20 mouse cellular contexts compared by ENCODE assay signal in genomic region chr2:151997776-151998504, GRCm38 (mm10). TPM values are rescaled to one million over a fixed set of nuclear protein-coding genes. Genes with fewer than 3 reads are reported as not detected.
DNase-seq lines count a peak whose midpoint lies in the region; ATAC-seq and TF ChIP-seq lines count a peak whose summit lies in the region.
"Had no signal": no experiment of that assay in that cellular context is flagged by ENCODE, and none has a peak within 500 bp of the region (broad histone marks: within the 10 kb centered on the region; RNA-seq: fewer than 3 reads in every experiment).

No protein-coding gene starts in this region.

- no peaks in the 10 kb centered on the region for H3K9me3 ChIP-seq in heart, embryonic 11.5 days (replicated peaks; ENCODE audit: control insufficient read depth, low read length)
- H3K9me3 ChIP-seq in heart, embryonic 10.5 days: no peaks in the 10 kb centered on the region
- H3K9me3 ChIP-seq in MEL (replicated peaks; ENCODE audit: insufficient read depth, low read length): no peaks in the 10 kb centered on the region
- no peaks in the 10 kb centered on the region for H3K9me3 ChIP-seq in liver, embryonic 11.5 days (ENCODE audit: control insufficient read depth, low read length)
- H3K9me3 ChIP-seq: embryonic facial prominence, embryonic 13.5 days; forebrain, embryonic 13.5 days; G1E; heart, embryonic 13.5 days; hindbrain, embryonic 12.5 days; limb, embryonic 10.5 days; midbrain, embryonic 13.5 days had no signal

- no peak for TF ChIP-seq CTCF in MEL (IDR thresholded peaks at IDR 0.05 in 2 of 3, conservative IDR thresholded peaks at IDR 0.05 in 1 of 3; ENCODE audit: control insufficient read depth in 1 of 3, insufficient read depth in 1 of 3, low read depth in 2 of 3, low read length in 3 of 3, poor library complexity in 1 of 3, severe bottlenecking in 1 of 3)
- TF ChIP-seq CTCF in layer of hippocampus, adult 2 months (conservative IDR thresholded peaks at IDR 0.05): no peak

- peak in 1 of 2 experiments; percentile 35; a peak in 1 of 4 replicates for TF ChIP-seq EP300 in MEL (IDR thresholded peaks at IDR 0.05; ENCODE audit: low read depth in 1 of 2, low read length in 2 of 2)

- H3K27me3 ChIP-seq in heart, embryonic 11.5 days (ENCODE audit: control insufficient read depth, insufficient read depth, low read length): peaks cover 77% of the 10 kb centered on the region
- peaks cover 99% of the 10 kb centered on the region for H3K27me3 ChIP-seq in heart, embryonic 10.5 days (ENCODE audit: insufficient read depth, poor library complexity, severe bottlenecking)
- H3K27me3 ChIP-seq in MEL (ENCODE audit: control insufficient read depth in 1 of 2, insufficient read depth in 2 of 2, low read length in 2 of 2): no peaks in the 10 kb centered on the region
- peaks cover 57% of the 10 kb centered on the region for H3K27me3 ChIP-seq in liver, embryonic 11.5 days (replicated peaks; ENCODE audit: control insufficient read depth, insufficient read depth, low read length)

- H3K4me1 ChIP-seq in heart, embryonic 11.5 days (ENCODE audit: control insufficient read depth, insufficient read depth, low read length): peaks cover 6% of the 10 kb centered on the region; the same call in 1 of the 2 replicates
- H3K4me1 ChIP-seq in heart, embryonic 10.5 days: peaks cover 33% of the 10 kb centered on the region
- peaks cover 38 to 55% of the 10 kb centered on the region in 2 experiments for H3K4me1 ChIP-seq in MEL (ENCODE audit: control insufficient read depth in 1 of 2, insufficient read depth in 2 of 2, low read length in 2 of 2)
- H3K4me1 ChIP-seq in liver, embryonic 11.5 days (replicated peaks; ENCODE audit: control insufficient read depth, insufficient read depth, low read length): peaks cover 25% of the 10 kb centered on the region

- 46% methylated on average over 8 of the region's 8 CpGs for WGBS in heart, embryonic 11.5 days (ENCODE audit: insufficient replicate concordance)
- 46% methylated on average over 8 of the region's 8 CpGs for WGBS in heart, embryonic 10.5 days
- WGBS in liver, embryonic 11.5 days: 43% methylated on average over 8 of the region's 8 CpGs

- no peak overlapping the region for H3K27ac ChIP-seq in heart, embryonic 11.5 days (ENCODE audit: low read depth, low read length)
- H3K27ac ChIP-seq in heart, embryonic 10.5 days: no peak overlapping the region
- peak overlapping the region; percentile 44 for H3K27ac ChIP-seq in MEL (ENCODE audit: control insufficient read depth, low read depth, low read length)
- no peak overlapping the region for H3K27ac ChIP-seq in liver, embryonic 11.5 days (ENCODE audit: low read depth, low read length)
- H3K27ac ChIP-seq in layer of hippocampus, adult 2 months: no peak overlapping the region
- H3K27ac ChIP-seq: embryonic facial prominence, embryonic 13.5 days; forebrain, embryonic 13.5 days; heart, embryonic 13.5 days; hindbrain, embryonic 12.5 days; limb, embryonic 10.5 days; midbrain, embryonic 13.5 days had no signal

- no peaks in the 10 kb centered on the region for H3K36me3 ChIP-seq in heart, embryonic 11.5 days (ENCODE audit: control insufficient read depth, insufficient read depth, low read length)
- H3K36me3 ChIP-seq in heart, embryonic 10.5 days: no peaks in the 10 kb centered on the region
- H3K36me3 ChIP-seq in MEL (ENCODE audit: control insufficient read depth in 1 of 2, insufficient read depth in 2 of 2, low read length in 2 of 2): peaks cover 0 to 24% of the 10 kb centered on the region in 2 experiments; a peak in 2 of 4 replicates
- H3K36me3 ChIP-seq in liver, embryonic 11.5 days (ENCODE audit: control insufficient read depth, insufficient read depth, low read length): no peaks in the 10 kb centered on the region
- H3K36me3 ChIP-seq: embryonic facial prominence, embryonic 13.5 days; G1E; heart, embryonic 13.5 days; hindbrain, embryonic 12.5 days; limb, embryonic 10.5 days; midbrain, embryonic 13.5 days had no signal

- no peak for TF ChIP-seq POLR2A in MEL (IDR thresholded peaks at IDR 0.05; ENCODE audit: control insufficient read depth in 1 of 2, insufficient read depth in 1 of 2, low read depth in 1 of 2, low read length in 2 of 2, poor library complexity in 1 of 2)

- no peak overlapping the region; the same call in 1 of the 2 replicates for H3K4me2 ChIP-seq in heart, embryonic 11.5 days
- H3K4me2 ChIP-seq in liver, embryonic 11.5 days: peak overlapping the region; percentile 16; the same call in 1 of the 2 replicates
- H3K4me2 ChIP-seq: embryonic facial prominence, embryonic 13.5 days; forebrain, embryonic 13.5 days; heart, embryonic 13.5 days; hindbrain, embryonic 12.5 days; midbrain, embryonic 13.5 days had no signal

- H3K79me2 ChIP-seq in MEL (ENCODE audit: control insufficient read depth, insufficient read depth, low read length, poor library complexity): no peaks in the 10 kb centered on the region

- ATAC-seq in heart, embryonic 11.5 days (replicated peaks; ENCODE audit: insufficient number of reproducible peaks, low FRiP score, low TSS enrichment): peak; percentile 66
- ATAC-seq in liver, embryonic 11.5 days (replicated peaks; ENCODE audit: low FRiP score): peak; percentile 71
- peak; percentile 23 for ATAC-seq in megakaryocyte progenitor cell, adult 5-6 weeks (replicated peaks; ENCODE audit: poor library complexity)
- ATAC-seq: forebrain, embryonic 13.5 days; midbrain, embryonic 13.5 days had no signal

- DNase-seq in heart, embryonic 10.5 days (ENCODE audit: low spot score): no peak
- peak; percentile 72 for DNase-seq in MEL (ENCODE audit: low read depth, low spot score)
- DNase-seq in liver, embryonic 11.5 days (ENCODE audit: low spot score): no peak
- no peak for DNase-seq in layer of hippocampus, adult 2 months (ENCODE audit: low spot score in 2 of 2)
- no peak for DNase-seq in urinary bladder, adult 2 months (ENCODE audit: low spot score)
- DNase-seq in urinary bladder, adult 18-20 months (ENCODE audit: low spot score in 2 of 2): no peak
- DNase-seq: cerebellum, adult 11-12 months; cerebellum, postnatal 10 days; lung, postnatal 10 days; right cerebral cortex, postnatal 14 days; thymus, postnatal 14 days had no signal

- TF ChIP-seq RAD21 in MEL (IDR thresholded peaks at IDR 0.05; ENCODE audit: low read depth, low read length): no peak

- H3K9ac ChIP-seq in heart, embryonic 11.5 days (ENCODE audit: low read depth, low read length): no peak overlapping the region
- no peak overlapping the region for H3K9ac ChIP-seq in MEL (ENCODE audit: control insufficient read depth, low read depth, low read length, poor library complexity, severe bottlenecking)
- H3K9ac ChIP-seq in liver, embryonic 11.5 days (ENCODE audit: low read depth, low read length): no peak overlapping the region
- H3K9ac ChIP-seq: embryonic facial prominence, embryonic 13.5 days; forebrain, embryonic 13.5 days; heart, embryonic 13.5 days; hindbrain, embryonic 12.5 days; midbrain, embryonic 13.5 days had no signal

- H3K4me3 ChIP-seq in heart, embryonic 11.5 days (ENCODE audit: low read depth, low read length): no peak overlapping the region
- no peak overlapping the region for H3K4me3 ChIP-seq in heart, embryonic 10.5 days
- H3K4me3 ChIP-seq in MEL (ENCODE audit: control insufficient read depth in 1 of 2, insufficient read depth in 1 of 2, low read depth in 2 of 2, low read length in 2 of 2): no peak overlapping the region
- no peak overlapping the region for H3K4me3 ChIP-seq in liver, embryonic 11.5 days (ENCODE audit: low read depth, low read length)
- no peak overlapping the region for H3K4me3 ChIP-seq in layer of hippocampus, adult 2 months
- H3K4me3 ChIP-seq: embryonic facial prominence, embryonic 13.5 days; forebrain, embryonic 13.5 days; heart, embryonic 13.5 days; hindbrain, embryonic 12.5 days; limb, embryonic 10.5 days; midbrain, embryonic 13.5 days had no signal

TF ChIP-seq in MEL, 35 proteins besides CTCF, POLR2A, EP300 and RAD21:
- TF ChIP-seq JUND (IDR thresholded peaks at IDR 0.05; ENCODE audit: low read depth, low read length) (no peak), ZC3H11A (IDR thresholded peaks at IDR 0.05; ENCODE audit: low read depth, low read length) (no peak), GATA1 (IDR thresholded peaks at IDR 0.05; ENCODE audit: low read depth, low read length) (0 out of 2 replicates have a peak, but pooled peaks have one; percentile 0), TAL1 (IDR thresholded peaks at IDR 0.05; ENCODE audit: low read length) (peak; percentile 57), ETS1 (IDR thresholded peaks at IDR 0.05; ENCODE audit: low read depth, low read length) (no peak), MYB (IDR thresholded peaks at IDR 0.05; ENCODE audit: low read depth, low read length) (no peak)

RNA-seq across cellular contexts. Expression of gene Slc52a3, which starts 1.6 kb away (rescaled TPM):
- 0.80 and 0.86 TPM in 2 replicates for polyA plus RNA-seq in heart, embryonic 11.5 days (2014; fragmentation: Nextera tagmentation; extraction: Ambion mirVana)
- 1.2 and 1.3 TPM in 2 replicates for polyA plus RNA-seq in heart, embryonic 10.5 days (2016; fragmentation: Nextera tagmentation; extraction: Ambion mirVana)
- 11.1 and 14.8 TPM in 2 replicates for total RNA-seq in MEL (2012; rRNA removed)
- 10 to 100 TPM in 1 of 2 experiments, not detected in 1; 17.0 TPM for polyA plus RNA-seq in MEL (2012; ENCODE audit: insufficient read depth in 1 of 2, insufficient read length in 2 of 2, low read depth in 1 of 2, low replicate concordance in 2 of 2, missing spikeins in 1 of 2)
- 1.9 and 2.2 TPM in 2 replicates for polyA plus RNA-seq in liver, embryonic 11.5 days (2014; fragmentation: Nextera tagmentation; extraction: Ambion mirVana)
- total RNA-seq in megakaryocyte progenitor cell, adult 5-6 weeks (2015): 0.22 TPM in 1 of 2 replicates, not detected in the other
- total RNA-seq in megakaryocyte progenitor cell, adult 5-6 weeks (2017): 0.12 TPM in 1 of 2 replicates, not detected in the other
- total RNA-seq in layer of hippocampus, adult 2 months (2021): 1 to 10 TPM; 2.8 to 2.9 TPM
- 34.0 and 37.1 TPM in 2 replicates for polyA plus RNA-seq in urinary bladder, adult 2 months (2012; rRNA removed)

RNA-seq across cellular contexts. Expression of gene Fam110a, which starts 17.9 kb away (rescaled TPM):
- 9.7 and 10.5 TPM in 2 replicates for polyA plus RNA-seq in heart, embryonic 11.5 days (2014; fragmentation: Nextera tagmentation; extraction: Ambion mirVana)
- polyA plus RNA-seq in heart, embryonic 10.5 days (2016; fragmentation: Nextera tagmentation; extraction: Ambion mirVana): 11.4 and 16.3 TPM in 2 replicates
- total RNA-seq in MEL (2012; rRNA removed): 5.7 TPM in 2 replicates
- polyA plus RNA-seq in MEL (2012; ENCODE audit: insufficient read depth in 1 of 2, insufficient read length in 2 of 2, low read depth in 1 of 2, low replicate concordance in 2 of 2, missing spikeins in 1 of 2): 10 to 100 TPM in 1 of 2 experiments, not detected in 1; 10.8 TPM
- polyA plus RNA-seq in liver, embryonic 11.5 days (2014; fragmentation: Nextera tagmentation; extraction: Ambion mirVana): 15.0 and 17.0 TPM in 2 replicates
- total RNA-seq in megakaryocyte progenitor cell, adult 5-6 weeks (2015): 5.6 and 8.2 TPM in 2 replicates
- total RNA-seq in megakaryocyte progenitor cell, adult 5-6 weeks (2017): 3.8 and 4.6 TPM in 2 replicates
- 1 to 10 TPM; 7.8 to 8.0 TPM for total RNA-seq in layer of hippocampus, adult 2 months (2021)
- 20.0 and 20.2 TPM in 2 replicates for polyA plus RNA-seq in urinary bladder, adult 2 months (2012; rRNA removed)
